Mouse (Mus musculus): ENCODE results near the gene Abca9.

GRCm38 (mm10) chr11:110094846-110095380 lies 73.1 kb downstream of the Abca9 start:
- TF ChIP-seq EP300 (IDR thresholded peaks at IDR 0.05; ENCODE audit: low read depth) (no peak), CTCF (IDR thresholded peaks at IDR 0.05; ENCODE audit: low read depth) (0 out of 2 replicates have a peak, but pooled peaks have one; percentile 2)
